Mouse (Mus musculus): ENCODE measurements around the gene Nckap5.

DNA sequence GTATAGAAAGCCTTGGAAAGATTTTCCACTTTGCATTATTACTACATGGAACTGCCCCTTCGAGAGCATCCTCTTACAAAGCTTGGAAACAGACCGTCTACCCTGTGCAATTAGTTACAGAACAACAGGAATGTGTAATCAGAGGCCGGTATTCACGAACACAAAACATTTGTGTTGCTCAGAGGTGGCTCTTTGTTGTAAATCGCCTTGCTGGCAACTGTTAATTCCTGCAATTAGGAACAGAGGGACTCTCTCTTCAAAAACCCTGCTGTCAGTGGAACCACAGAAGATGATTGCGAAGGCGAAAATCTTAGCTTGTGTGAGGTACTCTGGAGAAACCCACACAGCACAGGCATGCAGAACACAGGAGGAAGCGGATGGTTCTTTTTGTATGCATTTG is 710.1 kb downstream of the Nckap5 start:
- TF ChIP-seq POLR2A (IDR thresholded peaks at IDR 0.05; ENCODE audit: low read depth, low read length) (no peak), CTCF (conservative IDR thresholded peaks at IDR 0.05; ENCODE audit: insufficient read depth, insufficient read length, low read depth, low read length) (no peak)
